Mouse (Mus musculus) thymus, postnatal 0 days (tissue): Measurements from ENCODE around the gene Nrcam. TPM values are rescaled to one million over a fixed set of nuclear protein-coding genes. Genes with fewer than 3 reads are reported as not detected.
"Not testable (repeated sequence)": the region's sequence is repeated elsewhere in the genome, so short reads cannot be mapped to it uniquely, and the experiment has no call there.

Source experiments
- DNase-seq: peaks from one replicate; pipeline ENCODE4 v3.0.0-alpha.2; 2015; ENCODE audit warnings: low spot score
- polyA plus RNA-seq: library from polyadenylated mRNA; unstranded; fragments of >200 nt; fragmentation: Nextera tagmentation; extraction: Ambion mirVana; gene quantifications from 2 replicates; pipeline ENCODE4 v1.2.1, GENCODE M21; 2015

Gene Nrcam
- polyA plus RNA-seq, result 1.9 and 2.9 TPM in 2 replicates

- peak; percentile 13 for DNase-seq
Measured at GRCm38 (mm10) chr12:44328381-44329315, at the start of gene Nrcam. Gene Nrcam (plus strand): TSS chr12:44328885.

GRCm38 (mm10) chr12:44280147-44280546, 48.5 kb upstream of the Nrcam start:
- DNase-seq, result not testable (repeated sequence)

GRCm38 (mm10) chr12:44281534-44281933, 47.2 kb upstream of the Nrcam start:
- DNase-seq, result no peak

GRCm38 (mm10) chr12:44283378-44283777, 45.3 kb upstream of the Nrcam start:
- DNase-seq, result no peak

GRCm38 (mm10) chr12:44286992-44287391, 41.7 kb upstream of the Nrcam start:
- no peak for DNase-seq

GRCm38 (mm10) chr12:44292281-44292680, 36.4 kb upstream of the Nrcam start:
- DNase-seq, result peak; percentile 63

- DNase-seq, result no peak
Measured at GRCm38 (mm10) chr12:44300793-44301192, 27.9 kb upstream of the Nrcam start.

- DNase-seq, result no peak
Measured at GRCm38 (mm10) chr12:44304012-44304411, 24.7 kb upstream of the Nrcam start.

GRCm38 (mm10) chr12:44304869-44305268, 23.8 kb upstream of the Nrcam start:
- DNase-seq, result no peak

GRCm38 (mm10) chr12:44308221-44308620, 20.5 kb upstream of the Nrcam start:
- no peak for DNase-seq

- DNase-seq, result no peak
Measured at GRCm38 (mm10) chr12:44315212-44315611, 13.5 kb upstream of the Nrcam start.

- DNase-seq, result no peak
Measured at GRCm38 (mm10) chr12:44325091-44325490, 3.6 kb upstream of the Nrcam start.

GRCm38 (mm10) chr12:44327452-44327851, 1.2 kb upstream of the Nrcam start:
- no peak for DNase-seq

- DNase-seq, result no peak
Measured at GRCm38 (mm10) chr12:44329316-44330215, 881 bp downstream of the Nrcam start.

- DNase-seq, result no peak
Measured at GRCm38 (mm10) chr12:44330216-44330719, 1.6 kb downstream of the Nrcam start.

- no peak for DNase-seq
Measured at GRCm38 (mm10) chr12:44337136-44337640, 8.5 kb downstream of the Nrcam start.

- no peak for DNase-seq
Measured at GRCm38 (mm10) chr12:44338195-44338622, 9.5 kb downstream of the Nrcam start.

GRCm38 (mm10) chr12:44344075-44344474, 15.4 kb downstream of the Nrcam start:
- no peak for DNase-seq

- no peak for DNase-seq
Measured at GRCm38 (mm10) chr12:44345251-44345650, 16.6 kb downstream of the Nrcam start.

GRCm38 (mm10) chr12:44346143-44346542, 17.5 kb downstream of the Nrcam start:
- no peak for DNase-seq

GRCm38 (mm10) chr12:44355116-44355515, 26.4 kb downstream of the Nrcam start:
- DNase-seq, result no peak
